ENCODE assay signal across 12 mouse cellular contexts in genomic region chr16:91297726-91298125, GRCm38 (mm10). TPM values are rescaled to one million over a fixed set of nuclear protein-coding genes. Genes with fewer than 3 reads are reported as not detected.
"Had no signal": no experiment of that assay in that cellular context is flagged by ENCODE, and none has a peak within 500 bp of the region (broad histone marks: within the 10 kb centered on the region; RNA-seq: fewer than 3 reads in every experiment).

No protein-coding gene starts in this region.

- DNase-seq: kidney, adult 8-10 months; left cerebral cortex, postnatal 4 days; lung, adult 18-20 months; lung, postnatal 36 days; right cerebral cortex, postnatal 14 days; thymus, postnatal 36 days had no signal

- H3K36me3 ChIP-seq: limb, embryonic 13.5 days; midbrain, embryonic 13.5 days had no signal

- H3K9me3 ChIP-seq: limb, embryonic 13.5 days; midbrain, embryonic 13.5 days had no signal

- H3K9ac ChIP-seq: limb, embryonic 13.5 days; liver, embryonic 14.5 days; midbrain, embryonic 13.5 days had no signal

- H3K4me3 ChIP-seq: limb, embryonic 13.5 days; midbrain, embryonic 13.5 days had no signal

- ATAC-seq: lung, postnatal 0 days; midbrain, embryonic 13.5 days had no signal

- H3K4me2 ChIP-seq: limb, embryonic 13.5 days; midbrain, embryonic 13.5 days had no signal

- H3K27ac ChIP-seq: limb, embryonic 13.5 days; liver, embryonic 14.5 days; midbrain, embryonic 13.5 days had no signal

RNA-seq across cellular contexts. Expression of gene Olig1, which starts 28.2 kb away (rescaled TPM):
- total RNA-seq: megakaryocyte progenitor cell, adult 5-6 weeks had no signal
- polyA plus RNA-seq: liver, embryonic 14.5 days; lung, postnatal 0 days; spleen, adult 2 months had no signal
